Mouse (Mus musculus): ENCODE data around the gene Bak1. TPM values are rescaled to one million over a fixed set of nuclear protein-coding genes. Genes with fewer than 3 reads are reported as not detected.
A peak's percentile ranks its signal among the peaks of the same experiment; 100 is the strongest.
"Not testable (repeated sequence)": the region's sequence is repeated elsewhere in the genome, so short reads cannot be mapped to it uniquely, and the experiment has no call there.

The Bak1 gene
- polyA plus RNA-seq, 1 experiment from 2014 or later: 5.3 TPM

DNA sequence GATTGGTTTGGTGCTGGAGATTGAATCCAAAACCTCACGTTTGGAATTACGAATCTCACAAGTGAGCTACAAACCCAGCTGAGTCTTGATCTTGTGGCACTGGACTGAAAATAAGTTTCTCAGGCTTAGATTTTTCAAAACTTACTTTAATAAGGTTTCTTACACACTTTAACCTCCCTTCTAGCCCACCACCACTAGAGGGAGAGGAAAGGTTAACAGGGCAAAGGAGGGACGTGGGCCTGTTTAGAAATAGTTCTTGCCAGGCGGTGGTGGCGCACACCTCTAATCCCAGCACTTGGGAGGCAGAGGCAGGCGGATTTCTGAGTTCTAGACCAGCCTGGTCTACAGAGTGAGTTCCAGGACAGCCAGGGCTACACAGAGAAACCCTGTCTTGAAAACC is 51.5 kb downstream of the Bak1 start:
- not testable (repeated sequence) for H3K4me2 ChIP-seq; H3K9me3 ChIP-seq; H3K9ac ChIP-seq (replicated peaks); H3K27me3 ChIP-seq; H3K4me3 ChIP-seq (replicated peaks); ATAC-seq (ENCODE audit: insufficient number of reproducible peaks, insufficient read depth, low FRiP score, low TSS enrichment, low read depth); H3K27ac ChIP-seq
- Histone ChIP-seq H3K4me1 (replicated peaks) (peaks cover 19% of the 10 kb centered on the region), H3K36me3 (peaks cover 68% of the 10 kb centered on the region)
- 88% methylated on average over 6 of the region's 6 CpGs for WGBS

DNA sequence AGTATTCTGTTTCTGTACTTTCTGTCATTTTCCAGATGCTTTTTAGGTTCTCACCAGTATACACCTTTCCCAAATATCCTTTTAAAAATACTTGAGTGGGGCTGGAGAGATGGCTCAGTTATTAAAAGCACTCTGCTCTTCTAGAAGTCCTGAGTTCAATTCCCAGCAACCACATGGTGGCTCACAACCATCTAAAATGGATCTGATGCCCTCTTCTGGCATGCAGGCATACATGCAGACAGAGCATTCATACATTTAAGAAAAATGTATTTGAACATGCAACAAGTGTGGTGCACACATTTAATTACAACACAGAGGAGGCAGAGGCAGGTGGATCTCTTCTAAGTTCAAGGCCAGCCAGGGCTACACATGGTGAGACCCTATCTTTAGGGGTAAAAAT is 53.4 kb downstream of the Bak1 start:
- ATAC-seq (ENCODE audit: insufficient number of reproducible peaks, insufficient read depth, low FRiP score, low TSS enrichment, low read depth): no peak
- H3K4me3 ChIP-seq (replicated peaks): no peak overlapping the region
- H3K9me3 ChIP-seq: no peaks in the 10 kb centered on the region
- H3K4me2 ChIP-seq: no peak overlapping the region
- H3K4me1 ChIP-seq (replicated peaks): peaks cover 32% of the 10 kb centered on the region
- H3K36me3 ChIP-seq: peaks cover 70% of the 10 kb centered on the region
- H3K9ac ChIP-seq (replicated peaks): no peak overlapping the region
- H3K27me3 ChIP-seq: no peaks in the 10 kb centered on the region
- no peak overlapping the region for H3K27ac ChIP-seq

DNA sequence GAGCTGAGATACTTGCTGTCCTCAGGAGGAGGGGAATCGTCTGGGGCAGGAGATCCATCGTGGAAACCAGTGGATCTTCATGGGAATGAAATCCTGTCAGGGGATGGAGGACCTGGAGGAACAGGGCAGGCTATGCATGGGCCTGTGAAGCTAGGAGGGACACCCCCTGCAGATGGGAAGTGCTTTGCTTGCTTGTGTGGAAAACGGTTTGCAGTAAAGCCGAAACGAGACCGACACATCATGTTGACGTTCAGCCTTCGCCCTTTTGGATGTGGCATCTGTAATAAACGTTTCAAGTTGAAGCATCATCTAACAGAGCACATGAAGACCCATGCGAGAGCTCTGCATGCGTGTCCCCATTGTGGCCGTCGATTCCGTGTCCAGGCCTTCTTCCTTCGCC is 54.3 kb downstream of the Bak1 start:
- peaks cover 32% of the 10 kb centered on the region for H3K4me1 ChIP-seq (replicated peaks)
- H3K9ac ChIP-seq (replicated peaks): no peak overlapping the region
- H3K36me3 ChIP-seq: peaks cover 65% of the 10 kb centered on the region
- H3K27me3 ChIP-seq: no peaks in the 10 kb centered on the region
- H3K9me3 ChIP-seq: no peaks in the 10 kb centered on the region
- 93% methylated on average over 15 of the region's 15 CpGs for WGBS
- H3K4me2 ChIP-seq: peak overlapping the region; percentile 74; the same call in 1 of the 2 replicates
- ATAC-seq (ENCODE audit: insufficient number of reproducible peaks, insufficient read depth, low FRiP score, low TSS enrichment, low read depth): no peak
- no peak overlapping the region for H3K27ac ChIP-seq
- H3K4me3 ChIP-seq (replicated peaks): 0 out of 2 replicates have a peak overlapping the region, but pooled peaks have one; percentile 82

DNA sequence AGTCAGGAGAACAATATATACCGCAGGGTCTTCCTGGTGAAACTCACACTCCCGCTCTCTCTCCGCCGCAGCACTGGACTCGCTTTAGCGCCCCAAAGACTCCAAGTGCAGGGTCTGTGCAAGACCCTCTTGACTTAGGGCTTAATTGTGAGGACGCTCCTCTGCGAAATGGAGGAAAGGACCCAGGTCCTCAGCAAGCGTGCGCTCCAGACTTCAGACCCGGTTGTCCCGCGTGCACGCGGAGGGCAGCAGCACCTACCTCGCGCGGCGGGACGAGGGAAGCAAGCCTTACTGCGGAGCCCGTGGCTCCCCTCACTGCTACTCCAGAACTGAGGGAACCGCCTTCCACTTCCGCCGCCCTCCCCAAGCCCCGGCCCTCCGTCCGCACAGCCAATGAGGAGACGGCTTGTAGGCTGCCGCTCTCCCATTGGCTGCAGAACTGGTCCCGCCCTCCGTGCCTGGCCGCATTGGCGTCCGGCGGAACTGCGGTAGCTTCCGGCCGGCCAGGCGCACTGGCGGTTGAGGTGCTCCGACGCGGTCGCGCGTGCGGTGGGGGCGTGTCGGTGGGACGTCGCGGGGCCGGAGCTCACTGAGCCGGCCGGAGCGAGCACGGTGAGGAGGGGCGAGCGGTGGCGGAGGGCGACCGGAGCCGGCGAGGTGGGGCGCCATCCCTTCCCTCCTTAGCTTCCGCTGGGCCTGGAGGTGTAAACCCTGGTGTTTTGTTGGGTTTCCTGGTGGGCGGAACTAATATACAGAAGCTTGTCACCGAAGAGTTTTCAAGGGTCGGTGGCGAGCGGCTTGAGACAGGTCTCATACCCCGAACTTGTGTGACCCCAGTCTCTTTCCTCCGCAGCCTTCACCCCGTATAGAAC is 55.9 kb downstream of the Bak1 start, which contains the start of gene Zbtb9:
TSS of gene Zbtb9 (plus strand) at position 465 of the 872 bp plus-strand sequence.
- peak; percentile 98 for ATAC-seq (ENCODE audit: insufficient number of reproducible peaks, insufficient read depth, low FRiP score, low TSS enrichment, low read depth)
- Histone ChIP-seq H3K9ac (replicated peaks) (peak within 1 kb of the TSS; percentile 65), H3K36me3 (peaks cover 57% of the 10 kb centered on the region), H3K4me3 (replicated peaks) (peak within 1 kb of the TSS; percentile 82), H3K4me2 (peak within 1 kb of the TSS; percentile 74), H3K9me3 (no peaks in the 10 kb centered on the region), H3K27ac (peak within 1 kb of the TSS; percentile 89), H3K4me1 (replicated peaks) (peaks cover 32% of the 10 kb centered on the region), H3K27me3 (no peaks in the 10 kb centered on the region)
- WGBS: under 1% methylated on average over 75 of the region's 75 CpGs

DNA sequence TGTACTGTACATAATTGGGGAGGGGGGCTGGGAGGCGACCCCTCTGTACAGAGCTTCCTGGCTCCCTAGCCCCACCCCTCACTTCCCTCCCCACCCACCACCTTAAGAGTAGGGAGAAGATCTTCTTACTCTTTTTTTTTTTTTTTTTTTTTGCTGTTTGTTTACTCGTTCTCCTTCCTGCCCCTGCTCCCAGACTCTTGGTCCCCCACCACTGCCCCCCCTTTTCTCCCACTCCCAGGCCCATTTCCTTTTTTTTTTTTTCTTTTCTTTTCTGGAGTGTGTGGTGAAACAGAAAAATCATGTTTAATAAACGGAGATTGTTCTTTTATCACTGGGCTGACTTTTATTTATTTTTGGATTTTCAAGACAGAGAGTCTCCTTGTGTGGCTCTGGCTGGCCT is 56.7 kb downstream of the Bak1 start:
- peak overlapping the region; percentile 82 for H3K4me3 ChIP-seq (replicated peaks)
- peaks cover 57% of the 10 kb centered on the region for H3K36me3 ChIP-seq
- peak overlapping the region; percentile 74 for H3K4me2 ChIP-seq
- H3K9ac ChIP-seq (replicated peaks): peak overlapping the region; percentile 65
- H3K27me3 ChIP-seq: no peaks in the 10 kb centered on the region
- no peak for ATAC-seq (ENCODE audit: insufficient number of reproducible peaks, insufficient read depth, low FRiP score, low TSS enrichment, low read depth)
- no peaks in the 10 kb centered on the region for H3K9me3 ChIP-seq
- peak overlapping the region; percentile 89 for H3K27ac ChIP-seq
- H3K4me1 ChIP-seq (replicated peaks): peaks cover 32% of the 10 kb centered on the region
- 1% methylated on average over 3 of the region's 3 CpGs for WGBS

DNA sequence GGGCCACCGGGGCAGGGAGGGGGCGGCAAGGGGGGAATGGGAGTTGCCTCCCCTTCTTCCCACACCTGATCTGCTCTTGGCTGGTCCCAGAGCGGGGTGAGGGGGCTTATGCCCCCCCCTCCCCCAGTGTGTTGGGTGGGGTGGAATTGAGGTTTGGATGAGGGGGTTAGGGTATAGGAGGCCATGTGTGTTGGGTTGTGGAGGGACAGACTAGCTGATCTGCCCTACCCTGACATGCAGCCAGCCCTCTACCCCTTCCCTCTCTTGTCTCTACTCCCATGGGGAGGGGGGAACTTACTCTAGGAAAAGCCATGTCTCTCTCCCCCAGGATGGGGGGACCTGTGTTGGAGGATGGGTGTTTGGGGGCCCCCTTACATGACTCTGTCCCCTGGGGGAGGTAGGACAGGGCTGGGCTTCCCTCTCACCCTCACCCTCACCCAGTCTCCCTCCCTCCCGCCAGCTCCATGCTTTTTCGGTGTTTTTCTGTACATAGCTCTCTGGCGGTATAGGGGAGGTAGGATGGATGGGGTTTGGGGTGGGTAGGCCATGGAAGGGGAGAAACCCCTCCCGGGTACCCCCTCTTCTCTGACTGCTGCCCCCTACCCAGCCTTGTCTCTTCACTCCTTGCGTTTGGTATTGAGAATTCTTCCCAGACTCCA is 57.4 kb downstream of the Bak1 start:
- Histone ChIP-seq H3K4me2 (peak overlapping the region; percentile 74), H3K9ac (replicated peaks) (peak overlapping the region; percentile 47; the same call in 1 of the 2 replicates), H3K27ac (peak overlapping the region; percentile 17; the same call in 1 of the 2 replicates), H3K36me3 (peaks cover 57% of the 10 kb centered on the region), H3K4me1 (replicated peaks) (peaks cover 32% of the 10 kb centered on the region), H3K4me3 (replicated peaks) (peak overlapping the region; percentile 82), H3K27me3 (no peaks in the 10 kb centered on the region), H3K9me3 (no peaks in the 10 kb centered on the region)
- WGBS: 68% methylated on average over 8 of the region's 8 CpGs
- ATAC-seq (ENCODE audit: insufficient number of reproducible peaks, insufficient read depth, low FRiP score, low TSS enrichment, low read depth): no peak

GRCm38 (mm10) chr17:26970221-26970620 is 58.6 kb downstream of the Bak1 start:
- Histone ChIP-seq H3K4me3 (replicated peaks) (no peak overlapping the region), H3K36me3 (peaks cover 57% of the 10 kb centered on the region), H3K4me2 (no peak overlapping the region; the same call in 1 of the 2 replicates), H3K27me3 (no peaks in the 10 kb centered on the region), H3K9ac (replicated peaks) (no peak overlapping the region), H3K4me1 (replicated peaks) (peaks cover 26% of the 10 kb centered on the region), H3K9me3 (no peaks in the 10 kb centered on the region), H3K27ac (no peak overlapping the region)
- WGBS: 55% methylated on average over 12 of the region's 12 CpGs
- no peak for ATAC-seq (ENCODE audit: insufficient number of reproducible peaks, insufficient read depth, low FRiP score, low TSS enrichment, low read depth)

Other genes with a start within 250 kb of the Bak1 start
- 56.2 and 59.2 TPM in 2 replicates for gene Bnip1, start 247.9 kb downstream of the Bak1 start, polyA plus RNA-seq (2016; fragmentation: Nextera tagmentation; extraction: Ambion mirVana)
- not detected in 2 replicates for gene Nkx2-5, start 184.0 kb downstream of the Bak1 start, polyA plus RNA-seq (2016; fragmentation: Nextera tagmentation; extraction: Ambion mirVana)
- gene Kifc5b, start 111.9 kb downstream of the Bak1 start, polyA plus RNA-seq (2016; fragmentation: Nextera tagmentation; extraction: Ambion mirVana): 9.5 and 10.5 TPM in 2 replicates
- 10.7 and 12.5 TPM in 2 replicates for gene Phf1, start 96.0 kb downstream of the Bak1 start, polyA plus RNA-seq (2016; fragmentation: Nextera tagmentation; extraction: Ambion mirVana)
- gene Cuta, start 89.4 kb downstream of the Bak1 start, polyA plus RNA-seq (2016; fragmentation: Nextera tagmentation; extraction: Ambion mirVana): 173 and 188 TPM in 2 replicates
- gene Syngap1, start 87.8 kb downstream of the Bak1 start, polyA plus RNA-seq (2016; fragmentation: Nextera tagmentation; extraction: Ambion mirVana): 3.4 and 4.0 TPM in 2 replicates
- 15.8 and 17.8 TPM in 2 replicates for gene Zbtb9, start 55.8 kb downstream of the Bak1 start, polyA plus RNA-seq (2016; fragmentation: Nextera tagmentation; extraction: Ambion mirVana)
- 4.3 and 5.2 TPM in 2 replicates for gene Itpr3, start 28.3 kb upstream of the Bak1 start, polyA plus RNA-seq (2016; fragmentation: Nextera tagmentation; extraction: Ambion mirVana)
- gene Uqcc2, start 104.9 kb upstream of the Bak1 start, polyA plus RNA-seq (2016; fragmentation: Nextera tagmentation; extraction: Ambion mirVana): 350 and 361 TPM in 2 replicates
- 0.20 and 0.45 TPM in 2 replicates for gene Ip6k3, start 138.8 kb upstream of the Bak1 start, polyA plus RNA-seq (2016; fragmentation: Nextera tagmentation; extraction: Ambion mirVana)
- gene Lemd2, start 175.5 kb upstream of the Bak1 start, polyA plus RNA-seq (2016; fragmentation: Nextera tagmentation; extraction: Ambion mirVana): 30.7 and 31.0 TPM in 2 replicates